Mouse (Mus musculus): ENCODE results near the gene Arl6ip5.

DNA sequence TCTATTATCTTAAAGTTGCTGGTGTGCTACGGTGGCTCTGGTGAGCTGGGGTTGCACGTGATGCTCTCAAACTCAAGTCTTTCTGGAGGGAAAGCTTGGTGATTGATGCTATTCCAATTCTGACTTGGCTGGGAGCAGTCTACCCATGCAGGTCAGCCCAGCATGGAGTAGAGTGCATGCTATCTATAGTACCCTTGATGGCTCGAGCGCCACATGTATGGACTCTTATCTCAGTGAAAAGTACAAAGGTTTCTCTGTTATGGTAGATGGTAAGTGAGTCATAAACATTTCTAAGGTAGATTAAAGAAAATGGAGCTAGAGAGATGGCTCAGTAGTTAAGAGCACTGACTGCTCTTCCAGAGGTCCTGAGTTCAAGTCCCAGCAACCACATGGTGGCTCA is 32.0 kb downstream of the Arl6ip5 start:
- TF ChIP-seq GATA1 (IDR thresholded peaks at IDR 0.05; ENCODE audit: low read length) (no peak), TAL1 (IDR thresholded peaks at IDR 0.05; ENCODE audit: low read length) (no peak)

Data from erythroblast, embryonic 14.5 days (primary cell).